Mouse (Mus musculus) forebrain, embryonic 13.5 days (tissue): ENCODE data around the gene Asb6. TPM values are rescaled to one million over a fixed set of nuclear protein-coding genes. Genes with fewer than 3 reads are reported as not detected.

Source experiments
- ATAC-seq: fragments of 200-750 bp; cut with Nextera tagmentation; 2 replicates; pipeline ENCODE4 v1.8.0; 2017
- H3K27ac ChIP-seq: fragments of 300-500 bp; sonication (generic); 2 replicates; pipeline ENCODE4 v1.5.1; 2015; ENCODE audit warnings: inconsistent platforms, mild to moderate bottlenecking, moderate library complexity
- H3K27me3 ChIP-seq: fragments of 300-500 bp; sonication (generic); 2 replicates; pipeline ENCODE4 v1.6.1; 2015; ENCODE audit warnings: mild to moderate bottlenecking, inconsistent platforms
- H3K36me3 ChIP-seq: fragments of 300-500 bp; sonication (generic); 2 replicates; pipeline ENCODE4 v1.6.1; 2015; ENCODE audit warnings: mild to moderate bottlenecking, inconsistent platforms; ENCODE audit not compliant: poor library complexity, severe bottlenecking
- H3K4me1 ChIP-seq: fragments of 300-500 bp; sonication (generic); 2 replicates; pipeline ENCODE4 v1.6.1; 2015; ENCODE audit warnings: inconsistent platforms
- H3K4me2 ChIP-seq: fragments of 300-500 bp; sonication (generic); 2 replicates; pipeline ENCODE4 v1.6.1; 2015; ENCODE audit warnings: inconsistent platforms, mild to moderate bottlenecking, moderate library complexity
- H3K4me3 ChIP-seq: fragments of 300-500 bp; sonication (generic); 2 replicates; pipeline ENCODE4 v1.5.1; 2015; ENCODE audit warnings: mild to moderate bottlenecking, inconsistent platforms
- H3K9ac ChIP-seq: fragments of 300-500 bp; sonication (generic); 2 replicates; pipeline ENCODE4 v1.6.1; 2015; ENCODE audit warnings: mild to moderate bottlenecking, inconsistent platforms
- H3K9me3 ChIP-seq: fragments of 300-500 bp; sonication (generic); replicated peaks from 2 replicates; pipeline ENCODE4 v1.6.1; 2016; ENCODE audit warnings: inconsistent platforms
- WGBS: fragments of 180-500 bp; shearing (Covaris S2); methylation state at CpG from one replicate; pipeline ENCODE4 v1.1.7; 2015; 5-methylcytosine and 5-hydroxymethylcytosine counted together
- polyA plus RNA-seq: library from polyadenylated mRNA; unstranded; fragments of >200 nt; fragmentation: Nextera tagmentation; extraction: Ambion mirVana; gene quantifications from 2 replicates; pipeline ENCODE4 v1.2.1, GENCODE M21; 2015

The Asb6 gene
- polyA plus RNA-seq, 1 experiment from 2014 or later = 39.4 TPM

DNA sequence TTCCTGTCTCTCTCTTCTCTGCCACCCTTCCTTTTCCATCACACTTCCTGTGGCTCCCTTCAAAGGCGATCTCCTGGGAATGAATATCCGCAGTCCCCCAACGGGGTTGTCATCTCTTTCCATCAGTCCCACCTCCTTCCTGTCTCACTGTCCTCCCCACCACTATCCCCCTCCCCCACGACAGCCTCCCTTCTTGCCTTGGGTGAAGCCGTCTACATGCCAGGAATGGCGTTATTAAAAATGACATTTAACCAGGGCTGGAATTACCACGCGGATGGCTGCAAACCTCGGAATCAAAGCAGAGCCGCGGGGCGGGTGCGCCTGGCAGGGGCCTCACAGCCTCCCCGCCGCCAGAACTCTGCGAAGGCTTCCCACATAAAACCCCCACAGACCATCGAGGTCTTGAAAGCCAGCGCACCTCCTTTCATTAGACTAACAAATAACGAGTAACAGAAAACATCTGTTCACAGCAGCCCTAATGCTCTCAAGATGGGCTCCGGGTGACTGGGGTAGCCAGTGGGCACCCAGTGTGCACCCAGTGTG is 22.7 kb upstream of the Asb6 start:
- no peaks in the 10 kb centered on the region for H3K36me3 ChIP-seq
- no peaks in the 10 kb centered on the region for H3K9me3 ChIP-seq
- H3K4me1 ChIP-seq = peaks cover 12% of the 10 kb centered on the region
- H3K27ac ChIP-seq = no peak overlapping the region
- no peak overlapping the region for H3K9ac ChIP-seq
- H3K27me3 ChIP-seq = no peaks in the 10 kb centered on the region
- ATAC-seq = no peak
- 39% methylated on average over 20 of the region's 20 CpGs for WGBS
- H3K4me2 ChIP-seq = no peak overlapping the region
- no peak overlapping the region for H3K4me3 ChIP-seq

- ATAC-seq = no peak
Observed at GRCm38 (mm10) chr2:30850581-30850980, 20.4 kb upstream of the Asb6 start.

DNA sequence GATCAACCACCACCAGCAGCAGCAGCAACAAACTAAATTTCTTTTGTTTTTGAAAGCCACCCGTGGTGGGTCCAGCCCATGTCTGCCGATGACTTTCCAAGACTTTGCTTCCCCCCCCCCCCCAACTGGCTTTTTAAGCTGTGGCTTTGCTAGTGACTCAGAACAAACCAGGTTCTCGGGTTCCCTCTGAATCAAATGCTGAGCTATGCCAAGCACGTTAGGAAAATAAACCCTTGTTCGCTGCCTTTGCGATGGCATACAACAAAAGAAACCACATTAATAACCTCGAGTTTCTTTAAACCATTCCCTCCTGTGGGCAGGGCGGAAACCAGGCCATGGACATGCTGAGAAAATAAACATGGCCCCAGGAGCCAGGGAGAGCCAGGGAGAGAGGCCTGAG is 18.1 kb upstream of the Asb6 start:
- Histone ChIP-seq H3K36me3 (no peaks in the 10 kb centered on the region), H3K27me3 (peaks cover 38% of the 10 kb centered on the region), H3K4me2 (no peak overlapping the region), H3K4me1 (peaks cover 26% of the 10 kb centered on the region), H3K9me3 (no peaks in the 10 kb centered on the region), H3K27ac (no peak overlapping the region), H3K4me3 (no peak overlapping the region), H3K9ac (no peak overlapping the region)
- WGBS = 51% methylated on average over 8 of the region's 8 CpGs
- no peak for ATAC-seq

More at GRCm38 (mm10) chr2:30850581-30850980, 20.4 kb upstream of the Asb6 start:
- H3K27me3 ChIP-seq = peaks cover 18% of the 10 kb centered on the region
- H3K36me3 ChIP-seq = no peaks in the 10 kb centered on the region
- H3K27ac ChIP-seq = no peak overlapping the region
- WGBS = 79% methylated on average over 6 of the region's 6 CpGs
- no peak overlapping the region for H3K4me2 ChIP-seq
- no peak overlapping the region for H3K9ac ChIP-seq
- H3K4me3 ChIP-seq = no peak overlapping the region
- no peaks in the 10 kb centered on the region for H3K9me3 ChIP-seq
- H3K4me1 ChIP-seq = peaks cover 18% of the 10 kb centered on the region

GRCm38 (mm10) chr2:30846723-30847122 is 16.6 kb upstream of the Asb6 start:
- 56% methylated on average over 6 of the region's 6 CpGs for WGBS
- H3K36me3 ChIP-seq = no peaks in the 10 kb centered on the region
- no peak overlapping the region for H3K4me2 ChIP-seq
- no peaks in the 10 kb centered on the region for H3K9me3 ChIP-seq
- no peak for ATAC-seq
- no peak overlapping the region for H3K27ac ChIP-seq
- peaks cover 15% of the 10 kb centered on the region for H3K4me1 ChIP-seq
- H3K9ac ChIP-seq = no peak overlapping the region
- H3K27me3 ChIP-seq = peaks cover 38% of the 10 kb centered on the region
- no peak overlapping the region for H3K4me3 ChIP-seq

DNA sequence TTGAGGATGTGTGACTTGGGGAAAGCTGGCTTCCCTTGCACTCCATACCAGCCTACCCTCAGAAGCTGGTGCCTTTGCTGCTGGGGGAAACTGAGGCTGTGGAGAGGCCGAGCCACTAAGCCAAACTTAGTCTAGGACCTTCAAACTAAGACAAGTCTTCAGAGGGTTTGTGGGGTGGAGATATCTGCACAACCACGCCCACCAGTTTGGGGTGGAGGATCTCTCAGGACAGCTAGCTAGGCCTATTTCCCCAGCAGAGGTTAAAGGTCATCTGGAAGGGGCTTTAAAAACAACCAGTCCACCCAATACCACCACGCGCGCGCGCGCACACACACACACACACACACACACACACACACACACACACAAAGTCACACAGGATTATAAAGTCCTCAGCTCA is 16.1 kb upstream of the Asb6 start:
- 92% methylated on average over 8 of the region's 8 CpGs for WGBS
- peak overlapping the region; percentile 84; the same call in 1 of the 2 replicates for H3K4me2 ChIP-seq
- H3K4me3 ChIP-seq = peak overlapping the region; percentile 54; the same call in 1 of the 2 replicates
- ATAC-seq = no peak
- H3K9ac ChIP-seq = no peak overlapping the region
- peaks cover 15% of the 10 kb centered on the region for H3K4me1 ChIP-seq
- H3K9me3 ChIP-seq = no peaks in the 10 kb centered on the region
- H3K36me3 ChIP-seq = no peaks in the 10 kb centered on the region
- H3K27me3 ChIP-seq = peaks cover 38% of the 10 kb centered on the region
- no peak overlapping the region for H3K27ac ChIP-seq

- 1% methylated on average over 80 of the region's 80 CpGs for WGBS
- Histone ChIP-seq H3K27ac (no peak overlapping the region), H3K36me3 (no peaks in the 10 kb centered on the region), H3K4me1 (peaks cover 15% of the 10 kb centered on the region), H3K4me2 (peak overlapping the region; percentile 84), H3K27me3 (peaks cover 38% of the 10 kb centered on the region), H3K9ac (peak overlapping the region; percentile 74), H3K4me3 (peak overlapping the region; percentile 54), H3K9me3 (no peaks in the 10 kb centered on the region)
- no peak for ATAC-seq
Observed at GRCm38 (mm10) chr2:30845152-30846070, 15.3 kb upstream of the Asb6 start.

DNA sequence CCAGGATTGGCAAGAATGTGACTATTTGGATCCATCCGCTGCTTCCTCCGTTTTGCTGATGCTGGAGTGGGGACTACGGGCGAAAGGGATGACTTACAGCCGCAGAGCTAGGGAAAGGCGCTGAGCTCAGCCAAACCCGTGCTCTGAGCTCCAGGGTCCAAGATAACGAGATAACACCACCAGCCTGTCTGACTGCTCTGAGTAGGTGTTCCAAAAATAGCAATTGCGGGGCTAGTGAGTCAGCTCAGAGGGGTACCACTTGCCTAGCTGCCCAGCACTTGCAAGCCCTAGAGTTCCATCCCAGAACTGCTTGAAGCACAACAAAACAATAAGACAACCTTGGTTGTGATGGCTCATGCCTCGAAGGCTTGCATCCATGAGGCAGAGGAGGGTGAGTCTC is 12.5 kb upstream of the Asb6 start:
- no peak for ATAC-seq
- H3K4me3 ChIP-seq = no peak overlapping the region
- no peaks in the 10 kb centered on the region for H3K9me3 ChIP-seq
- 54% methylated on average over 10 of the region's 10 CpGs for WGBS
- no peak overlapping the region for H3K4me2 ChIP-seq
- no peak overlapping the region for H3K27ac ChIP-seq
- no peaks in the 10 kb centered on the region for H3K36me3 ChIP-seq
- peaks cover 38% of the 10 kb centered on the region for H3K27me3 ChIP-seq
- no peak overlapping the region for H3K9ac ChIP-seq
- H3K4me1 ChIP-seq = peaks cover 15% of the 10 kb centered on the region

DNA sequence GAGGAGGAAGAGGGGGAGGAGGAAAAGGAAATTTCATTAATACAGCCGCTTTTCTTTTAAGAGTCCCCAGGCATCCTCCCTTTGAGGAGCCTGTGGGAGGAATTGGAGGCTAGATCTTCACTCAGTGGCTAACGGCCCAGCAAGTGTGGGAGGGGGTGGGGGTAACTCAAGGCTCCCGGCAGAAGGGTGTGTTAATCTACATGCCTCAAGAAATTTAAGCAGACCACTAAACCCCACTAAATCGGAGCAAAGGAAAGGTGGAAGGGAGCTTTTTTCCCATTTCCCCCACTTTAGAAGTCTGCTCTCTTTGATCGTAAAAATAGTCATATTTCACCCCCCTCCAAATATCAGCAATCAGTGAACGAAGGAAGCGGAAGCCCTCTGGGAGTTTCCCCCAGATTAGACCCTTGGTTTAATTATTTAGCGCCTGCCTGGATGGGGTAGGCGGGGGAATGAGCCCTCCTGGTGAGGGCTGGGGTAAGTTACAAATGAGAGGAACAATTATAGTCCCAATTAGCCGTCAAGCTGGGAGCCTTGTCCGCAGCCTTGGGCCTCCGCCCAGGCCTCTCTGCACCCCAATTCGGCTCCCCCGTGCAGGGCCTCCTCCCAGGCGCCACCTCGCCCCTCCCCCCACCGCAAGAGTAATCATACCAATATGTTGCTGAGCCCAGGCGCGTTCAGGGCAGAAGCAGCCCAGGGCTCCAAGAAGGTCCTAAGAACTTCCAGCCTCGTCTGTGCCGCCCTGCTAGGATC is 6.3 kb upstream of the Asb6 start:
- ATAC-seq = peak; percentile 69
- Histone ChIP-seq H3K9ac (peak overlapping the region; percentile 36), H3K4me3 (no peak overlapping the region), H3K36me3 (no peaks in the 10 kb centered on the region), H3K4me1 (peaks cover 16% of the 10 kb centered on the region), H3K9me3 (no peaks in the 10 kb centered on the region), H3K27ac (peak overlapping the region; percentile 67), H3K27me3 (no peaks in the 10 kb centered on the region), H3K4me2 (peak overlapping the region; percentile 35)
- WGBS = 5% methylated on average over 20 of the region's 21 CpGs

DNA sequence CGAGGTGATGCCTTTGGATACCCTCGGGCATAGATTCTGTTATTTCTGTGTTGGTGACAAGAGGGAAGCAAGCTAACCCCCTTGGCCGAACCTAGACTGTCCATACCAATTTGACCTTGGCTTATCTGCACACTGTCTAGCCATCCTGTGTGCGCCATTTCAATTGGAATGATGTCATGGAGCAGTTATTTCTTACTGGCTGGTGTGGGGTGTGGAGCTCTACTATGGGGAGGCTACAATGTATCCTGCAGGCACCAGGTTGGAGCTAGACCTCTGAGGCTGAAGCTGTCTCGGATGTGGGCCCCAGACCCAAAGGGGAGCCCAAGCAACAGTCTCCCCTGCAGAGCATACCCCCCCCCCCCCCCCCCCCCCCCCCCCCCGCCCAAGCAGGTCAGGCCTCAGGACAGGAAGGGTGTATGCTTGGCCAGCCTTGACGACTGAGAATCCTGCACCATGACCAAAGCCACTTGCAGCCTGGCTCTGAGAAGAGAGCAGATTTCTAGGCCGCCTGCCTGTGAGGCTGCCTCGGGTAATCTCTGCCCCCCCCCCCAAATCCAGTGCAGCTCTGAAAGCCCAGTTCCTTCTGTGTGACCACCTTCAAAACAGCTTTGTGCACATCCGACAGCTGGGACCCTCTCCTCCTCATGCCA is 4.4 kb upstream of the Asb6 start, which contains the start of gene Prrx2:
Gene Prrx2 (plus strand): TSS at position 600 of the 650 bp plus-strand sequence.
- no peaks in the 10 kb centered on the region for H3K9me3 ChIP-seq
- H3K4me3 ChIP-seq = no peak within 1 kb of the TSS
- H3K27ac ChIP-seq = peak within 1 kb of the TSS; percentile 67; the same call in 1 of the 2 replicates
- no peak for ATAC-seq
- H3K27me3 ChIP-seq = no peaks in the 10 kb centered on the region
- no peak within 1 kb of the TSS for H3K9ac ChIP-seq
- peaks cover 16% of the 10 kb centered on the region for H3K4me1 ChIP-seq
- no peak within 1 kb of the TSS for H3K4me2 ChIP-seq
- H3K36me3 ChIP-seq = no peaks in the 10 kb centered on the region
- WGBS = 74% methylated on average over 7 of the region's 10 CpGs

GRCm38 (mm10) chr2:30833644-30834043 is 3.5 kb upstream of the Asb6 start:
- Histone ChIP-seq H3K4me1 (peaks cover 16% of the 10 kb centered on the region), H3K4me3 (no peak overlapping the region), H3K4me2 (no peak overlapping the region), H3K27me3 (no peaks in the 10 kb centered on the region), H3K9me3 (no peaks in the 10 kb centered on the region), H3K27ac (no peak overlapping the region), H3K9ac (no peak overlapping the region), H3K36me3 (no peaks in the 10 kb centered on the region)
- 76% methylated on average over 5 of the region's 5 CpGs for WGBS
- no peak for ATAC-seq

- Histone ChIP-seq H3K4me3 (no peak overlapping the region), H3K27ac (no peak overlapping the region), H3K36me3 (peaks cover 23% of the 10 kb centered on the region), H3K4me2 (no peak overlapping the region), H3K9ac (no peak overlapping the region), H3K9me3 (no peaks in the 10 kb centered on the region), H3K27me3 (no peaks in the 10 kb centered on the region), H3K4me1 (peaks cover 15% of the 10 kb centered on the region)
- WGBS = 39% methylated on average over 5 of the region's 5 CpGs
- no peak for ATAC-seq
Observed at GRCm38 (mm10) chr2:30829315-30829714, 818 bp downstream of the Asb6 start.
